Mouse (Mus musculus): ENCODE results near the gene Irf3. TPM values are rescaled to one million over a fixed set of nuclear protein-coding genes. Genes with fewer than 3 reads are reported as not detected.

The Irf3 gene
- polyA plus RNA-seq, 1 experiment from 2014 or later, result 75.3 TPM

GRCm38 (mm10) chr7:44983085-44983484 is 14.4 kb upstream of the Irf3 start:
- Histone ChIP-seq H3K4me1 (replicated peaks; ENCODE audit: control insufficient read depth, insufficient read depth, low read length) (peaks cover 16% of the 10 kb centered on the region), H3K9me3 (ENCODE audit: control insufficient read depth, low read length) (no peaks in the 10 kb centered on the region), H3K4me3 (ENCODE audit: low read depth, low read length) (no peak overlapping the region), H3K9ac (ENCODE audit: low read length) (no peak overlapping the region), H3K4me2 (ENCODE audit: low read depth, low read length, severe bottlenecking) (no peak overlapping the region), H3K27me3 (ENCODE audit: control insufficient read depth, insufficient read depth, low read length) (no peaks in the 10 kb centered on the region), H3K36me3 (ENCODE audit: control insufficient read depth, insufficient read depth, low read length) (peaks cover 36% of the 10 kb centered on the region), H3K27ac (ENCODE audit: low read depth, low read length) (no peak overlapping the region)
- ATAC-seq (replicated peaks; ENCODE audit: low FRiP score), result no peak
- DNase-seq (ENCODE audit: low spot score), result peak; percentile 93
- 40% methylated on average over 6 of the region's 6 CpGs for WGBS

- peaks cover 19% of the 10 kb centered on the region for H3K4me1 ChIP-seq (replicated peaks; ENCODE audit: control insufficient read depth, insufficient read depth, low read length)
- no peaks in the 10 kb centered on the region for H3K9me3 ChIP-seq (ENCODE audit: control insufficient read depth, low read length)
- WGBS, result 76% methylated on average over 7 of the region's 7 CpGs
- H3K4me2 ChIP-seq (ENCODE audit: low read depth, low read length, severe bottlenecking), result peak overlapping the region; percentile 63
- H3K4me3 ChIP-seq (ENCODE audit: low read depth, low read length), result peak overlapping the region; percentile 94
- ATAC-seq (replicated peaks; ENCODE audit: low FRiP score), result no peak
- H3K27me3 ChIP-seq (ENCODE audit: control insufficient read depth, insufficient read depth, low read length), result no peaks in the 10 kb centered on the region
- no peak overlapping the region for H3K27ac ChIP-seq (ENCODE audit: low read depth, low read length)
- no peak for DNase-seq (ENCODE audit: low spot score)
- peak overlapping the region; percentile 20; the same call in 1 of the 2 replicates for H3K9ac ChIP-seq (ENCODE audit: low read length)
- H3K36me3 ChIP-seq (ENCODE audit: control insufficient read depth, insufficient read depth, low read length), result peaks cover 27% of the 10 kb centered on the region
Measured at GRCm38 (mm10) chr7:44983944-44984832, 13.3 kb upstream of the Irf3 start.

GRCm38 (mm10) chr7:44984833-44985164 is 12.6 kb upstream of the Irf3 start:
- Histone ChIP-seq H3K27me3 (ENCODE audit: control insufficient read depth, insufficient read depth, low read length) (no peaks in the 10 kb centered on the region), H3K4me1 (replicated peaks; ENCODE audit: control insufficient read depth, insufficient read depth, low read length) (peaks cover 19% of the 10 kb centered on the region), H3K36me3 (ENCODE audit: control insufficient read depth, insufficient read depth, low read length) (peaks cover 20% of the 10 kb centered on the region), H3K4me3 (ENCODE audit: low read depth, low read length) (peak overlapping the region; percentile 94), H3K9me3 (ENCODE audit: control insufficient read depth, low read length) (no peaks in the 10 kb centered on the region), H3K9ac (ENCODE audit: low read length) (peak overlapping the region; percentile 12; the same call in 1 of the 2 replicates), H3K4me2 (ENCODE audit: low read depth, low read length, severe bottlenecking) (peak overlapping the region; percentile 63), H3K27ac (ENCODE audit: low read depth, low read length) (no peak overlapping the region)
- ATAC-seq (replicated peaks; ENCODE audit: low FRiP score) (no peak), DNase-seq (ENCODE audit: low spot score) (no peak)
- 50% methylated on average over 3 of the region's 3 CpGs for WGBS

GRCm38 (mm10) chr7:44985595-44986191 is 11.8 kb upstream of the Irf3 start:
- Histone ChIP-seq H3K27ac (ENCODE audit: low read depth, low read length) (peak overlapping the region; percentile 84), H3K4me1 (replicated peaks; ENCODE audit: control insufficient read depth, insufficient read depth, low read length) (peaks cover 19% of the 10 kb centered on the region), H3K36me3 (ENCODE audit: control insufficient read depth, insufficient read depth, low read length) (peaks cover 16% of the 10 kb centered on the region), H3K4me3 (ENCODE audit: low read depth, low read length) (peak overlapping the region; percentile 94), H3K4me2 (ENCODE audit: low read depth, low read length, severe bottlenecking) (peak overlapping the region; percentile 63), H3K27me3 (ENCODE audit: control insufficient read depth, insufficient read depth, low read length) (no peaks in the 10 kb centered on the region), H3K9ac (ENCODE audit: low read length) (peak overlapping the region; percentile 99), H3K9me3 (ENCODE audit: control insufficient read depth, low read length) (no peaks in the 10 kb centered on the region)
- under 1% methylated on average over 43 of the region's 45 CpGs for WGBS
- ATAC-seq (replicated peaks; ENCODE audit: low FRiP score) (peak; percentile 8; the same call in 1 of the 2 replicates), DNase-seq (ENCODE audit: low spot score) (peak; percentile 90)

- Histone ChIP-seq H3K27me3 (ENCODE audit: control insufficient read depth, insufficient read depth, low read length) (no peaks in the 10 kb centered on the region), H3K4me3 (ENCODE audit: low read depth, low read length) (peak within 1 kb of the TSS; percentile 94), H3K4me1 (replicated peaks; ENCODE audit: control insufficient read depth, insufficient read depth, low read length) (peaks cover 19% of the 10 kb centered on the region), H3K9ac (ENCODE audit: low read length) (peak within 1 kb of the TSS; percentile 99), H3K9me3 (ENCODE audit: control insufficient read depth, low read length) (no peaks in the 10 kb centered on the region), H3K4me2 (ENCODE audit: low read depth, low read length, severe bottlenecking) (peak within 1 kb of the TSS; percentile 70), H3K36me3 (ENCODE audit: control insufficient read depth, insufficient read depth, low read length) (peaks cover 9% of the 10 kb centered on the region), H3K27ac (ENCODE audit: low read depth, low read length) (peak within 1 kb of the TSS; percentile 90)
- under 1% methylated on average over 42 of the region's 42 CpGs for WGBS
- DNase-seq (ENCODE audit: low spot score) (peak; percentile 97), ATAC-seq (replicated peaks; ENCODE audit: low FRiP score) (peak; percentile 96)
Measured at GRCm38 (mm10) chr7:44986192-44986878, 11.1 kb upstream of the Irf3 start, which contains the start of gene Prmt1. Prmt1 (minus strand) TSS chr7:44986568.

GRCm38 (mm10) chr7:44986879-44987718 is 10.3 kb upstream of the Irf3 start:
- H3K36me3 ChIP-seq (ENCODE audit: control insufficient read depth, insufficient read depth, low read length), result peaks cover 1% of the 10 kb centered on the region; the same call in 1 of the 2 replicates
- peak overlapping the region; percentile 91 for H3K9ac ChIP-seq (ENCODE audit: low read length)
- DNase-seq (ENCODE audit: low spot score) (no peak), ATAC-seq (replicated peaks; ENCODE audit: low FRiP score) (peak; percentile 42)
- H3K27ac ChIP-seq (ENCODE audit: low read depth, low read length), result peak overlapping the region; percentile 90
- WGBS, result under 1% methylated on average over 29 of the region's 29 CpGs
- peak overlapping the region; percentile 94 for H3K4me3 ChIP-seq (ENCODE audit: low read depth, low read length)
- H3K27me3 ChIP-seq (ENCODE audit: control insufficient read depth, insufficient read depth, low read length), result no peaks in the 10 kb centered on the region
- H3K9me3 ChIP-seq (ENCODE audit: control insufficient read depth, low read length), result no peaks in the 10 kb centered on the region
- peak overlapping the region; percentile 70 for H3K4me2 ChIP-seq (ENCODE audit: low read depth, low read length, severe bottlenecking)
- H3K4me1 ChIP-seq (replicated peaks; ENCODE audit: control insufficient read depth, insufficient read depth, low read length), result peaks cover 19% of the 10 kb centered on the region

- H3K9ac ChIP-seq (ENCODE audit: low read length), result peak overlapping the region; percentile 61
- H3K27me3 ChIP-seq (ENCODE audit: control insufficient read depth, insufficient read depth, low read length), result no peaks in the 10 kb centered on the region
- H3K4me1 ChIP-seq (replicated peaks; ENCODE audit: control insufficient read depth, insufficient read depth, low read length), result peaks cover 9% of the 10 kb centered on the region
- ATAC-seq (replicated peaks; ENCODE audit: low FRiP score) (no peak), DNase-seq (ENCODE audit: low spot score) (no peak)
- H3K4me3 ChIP-seq (ENCODE audit: low read depth, low read length), result peak overlapping the region; percentile 66
- peaks cover 4% of the 10 kb centered on the region for H3K36me3 ChIP-seq (ENCODE audit: control insufficient read depth, insufficient read depth, low read length)
- H3K9me3 ChIP-seq (ENCODE audit: control insufficient read depth, low read length), result no peaks in the 10 kb centered on the region
- H3K27ac ChIP-seq (ENCODE audit: low read depth, low read length), result peak overlapping the region; percentile 57; the same call in 1 of the 2 replicates
- H3K4me2 ChIP-seq (ENCODE audit: low read depth, low read length, severe bottlenecking), result peak overlapping the region; percentile 67
- WGBS, result 16% methylated on average over 10 of the region's 10 CpGs
Measured at GRCm38 (mm10) chr7:44996672-44997071, 776 bp upstream of the Irf3 start.

Measured in forebrain, embryonic 11.5 days (tissue).